18 mouse cellular contexts compared by ENCODE assay signal in the genomic region with DNA sequence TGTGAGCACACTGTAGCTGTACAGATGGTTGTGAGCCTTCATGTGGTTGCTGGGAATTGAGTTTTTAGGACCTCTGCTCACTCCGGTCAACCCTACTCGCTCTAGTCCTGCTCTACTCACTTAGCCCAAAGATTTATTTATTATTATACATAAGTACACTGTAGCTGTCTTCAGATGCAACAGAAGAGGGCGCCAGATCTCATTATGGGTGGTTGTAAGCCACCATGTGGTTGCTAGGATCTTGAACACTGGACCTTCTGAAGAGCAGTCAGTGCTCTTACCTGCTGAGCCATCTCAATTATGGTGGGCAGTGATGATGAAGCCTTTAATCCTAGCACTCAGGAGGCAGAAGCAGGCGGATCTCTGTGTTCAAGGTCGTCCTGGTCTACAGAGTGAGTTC. TPM values are rescaled to one million over a fixed set of nuclear protein-coding genes. Genes with fewer than 3 reads are reported as not detected.
A peak's percentile ranks its signal among the peaks of the same experiment; 100 is the strongest.
DNase-seq lines count a peak whose midpoint lies in the region; ATAC-seq and TF ChIP-seq lines count a peak whose summit lies in the region.
"Had no signal": no experiment of that assay in that cellular context is flagged by ENCODE, and none has a peak within 500 bp of the region (broad histone marks: within the 10 kb centered on the region; RNA-seq: fewer than 3 reads in every experiment).

No protein-coding gene starts in this region.

- H3K9me3 ChIP-seq in liver, postnatal 0 days (ENCODE audit: low read length), result no peaks in the 10 kb centered on the region
- H3K9me3 ChIP-seq: embryonic facial prominence, embryonic 10.5 days; midbrain, embryonic 13.5 days; neural tube, embryonic 12.5 days had no signal

- no peak overlapping the region for H3K9ac ChIP-seq in liver, postnatal 0 days (replicated peaks)
- H3K9ac ChIP-seq: hindbrain, embryonic 14.5 days; midbrain, embryonic 13.5 days; neural tube, embryonic 12.5 days had no signal

- no peak overlapping the region for H3K4me2 ChIP-seq in liver, postnatal 0 days (ENCODE audit: low read depth, low read length)
- H3K4me2 ChIP-seq: hindbrain, embryonic 14.5 days; midbrain, embryonic 13.5 days; neural tube, embryonic 12.5 days had no signal

- WGBS in liver, postnatal 0 days (ENCODE audit: insufficient replicate concordance), result 78% methylated on average over 5 of the region's 5 CpGs

- no peak overlapping the region for H3K4me3 ChIP-seq in liver, postnatal 0 days (ENCODE audit: low read depth, low read length)
- H3K4me3 ChIP-seq: embryonic facial prominence, embryonic 10.5 days; erythroblast, embryonic 14.5 days; midbrain, embryonic 13.5 days; neural tube, embryonic 12.5 days had no signal

- no peak for ATAC-seq in CD4-positive, CD25-positive, alpha-beta regulatory T cell, adult 4 months
- no peak for ATAC-seq in liver, postnatal 0 days
- ATAC-seq: forebrain, embryonic 16.5 days; midbrain, embryonic 13.5 days had no signal

- no peak overlapping the region for H3K27ac ChIP-seq in liver, postnatal 0 days (ENCODE audit: low read depth)
- H3K27ac ChIP-seq: embryonic facial prominence, embryonic 10.5 days; hindbrain, embryonic 14.5 days; midbrain, embryonic 13.5 days; neural tube, embryonic 12.5 days had no signal

- H3K4me1 ChIP-seq in liver, postnatal 0 days (ENCODE audit: insufficient read depth), result no peaks in the 10 kb centered on the region
- H3K4me1 ChIP-seq: embryonic facial prominence, embryonic 10.5 days; midbrain, embryonic 13.5 days; neural tube, embryonic 12.5 days had no signal

- peak; percentile 40; the same call in 1 of the 2 replicates for TF ChIP-seq CTCF in liver, postnatal 0 days (IDR thresholded peaks at IDR 0.05; ENCODE audit: low read depth)

- no peaks in the 10 kb centered on the region for H3K27me3 ChIP-seq in liver, postnatal 0 days (ENCODE audit: insufficient read depth, low read length)
- no peaks in the 10 kb centered on the region for H3K27me3 ChIP-seq in splenic B cell, adult 2 months (ENCODE audit: control insufficient read depth, insufficient read depth, low read length, poor library complexity, severe bottlenecking)
- H3K27me3 ChIP-seq: midbrain, embryonic 13.5 days; neural tube, embryonic 12.5 days had no signal

- no peaks in the 10 kb centered on the region for H3K36me3 ChIP-seq in liver, postnatal 0 days (replicated peaks; ENCODE audit: insufficient read depth, low read length)
- H3K36me3 ChIP-seq in splenic B cell, adult 2 months (ENCODE audit: control insufficient read depth, insufficient read depth, low read length, poor library complexity, severe bottlenecking), result no peaks in the 10 kb centered on the region
- H3K36me3 ChIP-seq: embryonic facial prominence, embryonic 10.5 days; midbrain, embryonic 13.5 days; neural tube, embryonic 12.5 days had no signal

- peak; percentile 73 for DNase-seq in CD4-positive, CD25-positive, alpha-beta regulatory T cell, adult 2 months (ENCODE audit: low read depth, low spot score)
- no peak for DNase-seq in liver, postnatal 0 days
- DNase-seq in liver (no peak), ES-CJ7 (ENCODE audit: low read depth, low spot score) (peak; percentile 38)
- peak; percentile 70 for DNase-seq in splenic B cell, adult 2 months (ENCODE audit: low read depth, low spot score)
- no peak for DNase-seq in gastrocnemius, adult 18-20 months (ENCODE audit: low spot score)
- DNase-seq in cerebellum, postnatal 25 days, result no peak
- DNase-seq: cerebellum, adult 11-12 months; kidney, adult 8-10 months had no signal

- TF ChIP-seq EP300 in liver, postnatal 0 days (IDR thresholded peaks at IDR 0.05; ENCODE audit: low read depth), result no peak

RNA-seq across cellular contexts. Expression of a gene that starts 4.7 kb away (rescaled TPM):
- 10 to 100 TPM in 1 of 2 experiments, 1 to 10 TPM in 1; 8.1 to 11.0 TPM for polyA plus RNA-seq in CD4-positive, CD25-positive, alpha-beta regulatory T cell, adult 4 months (2017; shearing (Covaris generic))
- 3.8 TPM in 2 replicates for polyA plus RNA-seq in liver, postnatal 0 days (2015; fragmentation: Nextera tagmentation; extraction: Ambion mirVana)
- 1 to 10 TPM; 3.7 to 3.9 TPM for total RNA-seq in gastrocnemius, adult 18-20 months (2021)

RNA-seq across cellular contexts. Expression of a gene that starts 15.3 kb away (rescaled TPM):
- 1 to 10 TPM; 1.6 to 2.4 TPM for polyA plus RNA-seq in CD4-positive, CD25-positive, alpha-beta regulatory T cell, adult 4 months (2017; shearing (Covaris generic))
- 1.3 and 1.8 TPM in 2 replicates for polyA plus RNA-seq in liver, postnatal 0 days (2015; fragmentation: Nextera tagmentation; extraction: Ambion mirVana)
- 1 to 10 TPM; 2.3 TPM for total RNA-seq in gastrocnemius, adult 18-20 months (2021)

RNA-seq across cellular contexts. Expression of a gene that starts 20.1 kb away (rescaled TPM):
- not detected for polyA plus RNA-seq in CD4-positive, CD25-positive, alpha-beta regulatory T cell, adult 4 months (2017; shearing (Covaris generic))
- polyA plus RNA-seq in liver, postnatal 0 days (2015; fragmentation: Nextera tagmentation; extraction: Ambion mirVana), result 0.04 TPM in 1 of 2 replicates, not detected in the other
- total RNA-seq in gastrocnemius, adult 18-20 months (2021), result not detected
- total RNA-seq: gastrocnemius, adult 8-10 months had no signal
- polyA plus RNA-seq: erythroblast, embryonic 14.5 days; forebrain, embryonic 16.5 days; liver, embryonic 16.5 days had no signal

Comparison
In these comparisons a context has a peak if more than half of its experiments do, and no peak if none do; other contexts are left out.
1. DNase-seq: peak in CD4-positive, CD25-positive, alpha-beta regulatory T cell, adult 2 months (single experiment), ES-CJ7 (single experiment) and splenic B cell, adult 2 months (single experiment); none in liver, postnatal 0 days (single experiment), liver (single experiment), gastrocnemius, adult 18-20 months (single experiment) and cerebellum, postnatal 25 days (0 of 2).